Mouse (Mus musculus): Measurements from ENCODE around the gene 1700010I14Rik.
A peak's percentile ranks its signal among the peaks of the same experiment; 100 is the strongest.

1700010I14Rik gene

DNA sequence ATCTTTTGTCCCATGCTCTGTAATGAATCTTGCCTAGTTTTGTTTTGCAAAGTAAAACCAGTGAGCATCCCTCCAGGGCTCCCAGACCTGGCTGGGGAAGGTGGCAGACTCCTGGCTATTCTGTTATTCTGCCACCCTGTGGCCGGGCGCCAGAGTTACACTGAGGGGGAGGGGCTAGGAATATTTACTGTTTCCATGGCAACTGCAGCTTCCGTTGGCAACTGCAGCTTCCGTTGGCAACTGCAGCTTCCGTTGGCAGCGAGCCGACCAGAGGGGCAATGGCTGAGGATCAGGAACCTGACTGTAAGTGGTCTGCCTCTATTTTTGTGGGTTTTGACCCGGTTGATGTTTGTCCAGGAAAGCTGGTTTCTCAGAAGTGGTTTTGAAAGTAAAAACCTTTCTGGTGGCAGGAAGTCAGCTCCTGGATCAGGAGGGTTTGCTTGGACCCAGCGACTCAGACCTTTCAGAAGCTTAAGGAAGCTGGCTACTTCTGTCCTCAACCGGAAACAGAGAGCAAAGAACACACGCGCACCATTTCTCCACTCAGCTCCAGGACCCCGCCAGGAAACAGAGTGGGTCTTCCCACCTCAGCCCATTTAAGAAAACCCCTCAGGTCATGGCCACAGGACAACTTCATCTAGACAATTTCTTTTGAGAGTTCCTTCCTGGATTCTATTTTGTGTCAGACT is at the start of gene 1700010I14Rik:
1700010I14Rik (plus strand) TSS at position 215 of the 689 bp plus-strand sequence.
- ATAC-seq (ENCODE audit: low TSS enrichment), result peak; percentile 27

DNA sequence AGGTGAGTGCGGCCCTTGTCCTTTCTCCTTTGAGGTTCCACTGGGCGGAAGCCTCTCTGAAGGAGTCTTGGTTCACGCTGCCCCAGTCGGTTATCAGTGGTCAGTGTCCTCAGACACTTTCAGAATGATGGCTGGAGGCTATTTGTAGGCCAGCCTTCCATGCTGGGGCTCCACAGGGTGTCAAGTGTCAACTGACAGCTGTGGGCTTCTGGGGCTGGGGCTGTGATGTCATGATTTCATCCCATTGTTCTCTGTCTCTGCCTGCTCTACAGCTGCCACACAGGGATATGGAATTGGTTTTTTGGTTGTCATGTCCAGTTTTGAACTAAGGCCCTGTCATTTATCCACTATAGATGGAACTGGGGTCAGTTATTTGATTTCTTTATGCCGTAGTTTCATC is 36.5 kb upstream of the 1700010I14Rik start:
- ATAC-seq (ENCODE audit: low TSS enrichment), result no peak

DNA sequence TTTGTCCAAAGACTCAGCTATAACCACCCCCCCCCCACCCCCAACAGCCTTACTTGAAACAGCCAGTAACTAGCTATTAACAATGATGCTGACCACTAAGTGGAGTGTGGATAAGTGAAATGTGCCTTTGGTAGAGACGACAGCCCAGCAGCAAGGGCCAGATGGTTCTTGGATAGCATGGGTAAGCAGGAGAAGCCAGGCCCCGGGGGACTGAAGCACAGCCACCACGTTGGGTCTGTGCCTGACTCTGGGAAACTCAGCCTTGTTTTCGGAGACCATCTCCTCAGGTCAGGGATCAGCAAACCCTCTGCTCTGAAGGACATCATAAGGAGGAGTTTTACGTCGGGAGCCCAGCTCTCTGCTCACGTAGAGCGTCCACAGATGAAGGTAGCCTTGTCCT is 35.2 kb upstream of the 1700010I14Rik start:
- no peak for ATAC-seq (ENCODE audit: low TSS enrichment)

DNA sequence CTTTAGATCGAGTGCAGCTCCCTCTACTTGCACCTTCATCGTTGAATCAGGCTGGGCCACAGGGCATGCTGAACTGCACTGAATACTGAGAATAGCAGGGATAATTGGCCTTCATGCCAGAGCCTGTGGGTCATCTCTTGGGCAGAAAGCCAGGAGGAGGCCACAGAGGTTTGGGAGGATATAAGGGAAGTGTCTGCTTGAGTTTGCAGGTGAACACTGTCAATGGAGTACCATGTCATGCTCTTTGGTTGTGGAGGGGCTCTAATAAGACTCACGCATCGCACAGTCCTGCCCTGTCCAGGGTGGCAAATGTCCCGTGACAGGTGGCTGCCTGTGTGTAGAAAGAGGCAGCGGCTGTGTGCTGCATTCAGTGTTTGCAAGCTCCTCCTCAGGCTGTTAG is 30.0 kb upstream of the 1700010I14Rik start:
- no peak for ATAC-seq (ENCODE audit: low TSS enrichment)

DNA sequence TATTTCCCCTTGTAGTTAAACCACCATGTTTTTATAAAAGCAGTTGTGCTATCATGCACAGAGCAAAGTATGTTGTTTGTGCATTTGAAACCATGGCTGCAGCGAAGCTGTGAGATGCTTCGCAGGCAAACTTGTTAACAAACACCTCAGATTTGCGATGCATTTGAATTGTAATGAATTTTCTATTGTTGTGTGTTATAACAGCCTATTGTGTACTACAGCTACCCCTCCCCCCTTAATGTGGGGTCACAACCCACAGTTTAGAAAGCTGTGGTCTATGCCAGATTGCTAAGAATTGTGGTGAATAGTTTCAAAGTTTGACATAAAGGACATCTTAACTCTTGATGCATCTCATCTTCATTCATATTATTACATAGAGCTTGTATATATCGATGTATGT is 27.7 kb upstream of the 1700010I14Rik start:
- ATAC-seq (ENCODE audit: low TSS enrichment), result no peak

DNA sequence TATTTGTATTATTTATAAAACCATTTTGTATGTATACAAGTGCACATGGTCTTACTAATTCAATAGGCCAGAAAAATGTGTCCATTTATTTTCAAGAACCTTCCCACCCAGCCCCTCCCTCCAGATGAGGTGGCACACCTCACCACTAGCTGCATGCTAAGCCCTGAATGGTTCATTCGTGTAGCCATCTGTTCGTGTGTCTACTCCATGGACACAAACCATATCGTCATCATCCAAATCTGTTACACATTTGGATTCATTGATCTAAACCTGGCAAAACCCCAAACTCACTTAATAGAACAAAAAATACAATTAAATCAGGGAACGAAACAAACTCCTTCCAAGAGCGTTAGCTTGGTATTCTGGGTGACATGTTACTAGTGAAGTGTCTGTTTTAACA is 27.0 kb upstream of the 1700010I14Rik start:
- ATAC-seq (ENCODE audit: low TSS enrichment), result no peak

DNA sequence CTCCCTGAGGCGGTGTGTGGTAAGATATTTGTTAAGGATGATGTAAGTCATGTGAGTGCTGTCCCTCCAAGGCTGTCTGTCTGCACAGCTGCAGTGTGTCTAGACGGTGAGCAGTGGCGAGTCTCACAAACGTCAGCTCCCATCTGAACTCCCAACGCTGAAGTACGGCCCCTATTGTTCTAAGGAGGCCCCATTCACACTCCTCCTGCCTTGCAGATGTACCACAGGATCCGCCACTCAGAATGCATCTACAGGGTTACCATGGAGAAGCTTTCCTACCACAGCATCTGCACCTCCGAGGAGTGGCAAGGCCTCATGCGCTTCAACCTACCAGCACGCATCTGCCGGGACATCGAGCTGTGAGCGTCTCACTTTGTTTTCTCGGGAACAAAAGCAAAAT is 26.5 kb upstream of the 1700010I14Rik start:
- ATAC-seq (ENCODE audit: low TSS enrichment), result no peak

DNA sequence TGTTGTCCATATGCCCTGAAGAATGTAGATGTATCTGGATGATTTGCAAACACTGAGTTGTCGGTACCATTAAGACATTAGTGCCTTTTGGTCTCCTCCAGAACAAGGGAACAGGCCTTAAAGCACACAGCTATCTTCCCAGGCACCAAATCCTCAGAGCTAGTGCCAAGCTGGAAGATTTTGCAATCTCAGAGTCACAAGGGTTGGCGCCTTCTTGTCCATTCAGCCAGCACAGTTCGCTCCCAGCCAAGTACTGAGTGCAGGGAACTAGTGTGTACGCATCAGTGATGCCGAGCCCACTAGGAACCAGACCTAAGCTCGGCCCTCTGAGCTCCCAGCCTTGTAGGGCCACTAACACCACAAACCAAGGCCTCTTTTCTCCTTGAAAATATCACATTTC is 23.0 kb upstream of the 1700010I14Rik start:
- no peak for ATAC-seq (ENCODE audit: low TSS enrichment)

DNA sequence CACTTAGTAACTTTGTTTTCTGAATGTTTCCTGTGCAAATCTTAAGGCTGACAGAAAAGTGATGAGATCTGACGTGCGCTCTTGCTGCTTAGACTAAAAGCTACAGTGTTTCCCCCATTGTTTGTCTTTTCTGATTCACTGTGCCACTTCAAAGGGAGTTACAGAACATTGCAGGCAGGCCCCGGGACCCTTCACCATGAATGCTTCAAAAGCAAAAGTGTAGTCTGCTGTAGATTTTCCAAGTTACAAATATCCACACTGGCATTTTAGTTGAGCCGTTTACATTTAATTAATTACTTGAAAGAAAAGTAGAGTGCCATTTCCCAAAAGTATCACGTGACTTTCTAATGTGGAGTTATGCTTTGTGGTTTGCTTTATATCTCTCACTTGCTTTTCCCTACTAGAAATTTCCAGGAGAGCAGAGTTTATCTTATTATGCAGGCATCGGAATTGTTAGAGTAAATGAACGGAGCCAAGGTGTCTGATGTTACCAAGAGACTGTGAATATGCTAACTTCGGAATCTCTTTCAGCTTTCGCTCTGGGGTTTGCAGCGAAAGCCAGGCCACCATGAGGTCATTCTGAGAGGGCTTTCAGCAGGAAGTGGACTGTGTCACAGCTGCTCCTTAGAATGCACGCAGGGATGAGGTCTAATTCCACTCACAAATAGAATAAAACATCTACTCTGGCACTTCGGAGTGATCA is 15.8 kb upstream of the 1700010I14Rik start:
- ATAC-seq (ENCODE audit: low TSS enrichment), result no peak

DNA sequence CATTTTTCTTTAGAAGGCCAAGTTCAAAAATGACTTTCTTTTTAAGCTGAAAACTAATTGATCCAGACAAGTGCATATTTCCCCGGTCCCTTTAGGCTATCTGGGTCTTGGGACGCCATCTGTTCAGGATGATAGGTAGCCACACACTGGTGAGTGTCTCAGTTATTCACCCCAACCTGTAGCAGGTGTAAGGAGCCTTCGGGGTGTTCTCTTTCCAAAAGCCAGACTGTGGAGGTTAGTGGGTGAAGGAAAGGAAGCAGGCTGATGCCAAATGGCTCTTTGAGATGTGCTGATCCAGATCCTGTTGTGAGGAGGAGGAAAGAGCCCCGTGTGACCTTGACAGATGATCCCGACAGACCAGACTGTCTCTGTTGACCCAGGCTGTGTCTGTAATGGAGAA is 14.8 kb upstream of the 1700010I14Rik start:
- ATAC-seq (ENCODE audit: low TSS enrichment), result no peak

DNA sequence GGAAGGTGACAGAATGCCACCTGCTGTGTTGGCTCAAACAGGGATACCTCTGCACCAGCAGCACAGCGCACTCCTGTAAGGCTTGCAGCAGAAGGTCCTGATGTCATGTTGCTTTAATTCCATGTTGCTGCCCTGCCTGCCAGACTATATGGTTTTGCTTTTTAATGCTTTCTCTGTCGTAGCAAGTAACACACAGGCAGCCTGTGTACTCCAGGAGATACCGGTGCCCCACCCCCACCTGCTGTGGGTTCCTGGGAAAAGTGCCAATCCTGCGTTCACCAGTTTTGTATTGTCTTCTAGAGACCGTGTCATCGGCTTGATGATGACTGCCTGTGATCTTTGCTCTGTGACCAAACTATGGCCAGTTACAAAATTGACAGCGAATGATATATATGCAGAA is 13.7 kb upstream of the 1700010I14Rik start:
- ATAC-seq (ENCODE audit: low TSS enrichment), result no peak

DNA sequence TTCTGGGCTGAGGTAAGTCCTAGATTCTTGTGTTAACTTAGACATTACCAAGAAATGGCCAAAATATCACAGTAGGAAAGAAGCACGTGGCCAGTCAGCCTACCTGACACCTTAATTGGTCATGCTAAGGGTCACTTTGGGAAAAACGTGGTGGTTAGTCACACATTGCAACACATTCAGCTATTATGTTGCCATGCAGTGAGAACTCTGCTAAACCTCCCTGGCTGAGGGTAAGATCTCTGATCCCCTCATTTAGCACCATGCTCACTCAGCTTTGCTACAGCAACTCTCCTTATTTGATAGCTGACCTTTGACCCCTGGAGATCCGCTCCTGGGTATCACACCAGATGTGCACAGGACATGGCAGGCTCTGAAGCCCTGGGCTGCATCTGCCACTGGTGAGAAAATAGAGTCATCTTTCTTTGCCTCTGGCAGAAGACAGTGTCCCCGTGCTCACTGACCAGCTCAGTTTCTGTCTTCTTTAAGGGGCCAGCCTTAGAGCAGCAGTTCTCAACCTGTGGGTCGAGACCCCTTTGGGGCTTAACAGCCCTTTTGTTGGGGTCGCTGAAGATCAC is 13.2 kb upstream of the 1700010I14Rik start:
- no peak for ATAC-seq (ENCODE audit: low TSS enrichment)

DNA sequence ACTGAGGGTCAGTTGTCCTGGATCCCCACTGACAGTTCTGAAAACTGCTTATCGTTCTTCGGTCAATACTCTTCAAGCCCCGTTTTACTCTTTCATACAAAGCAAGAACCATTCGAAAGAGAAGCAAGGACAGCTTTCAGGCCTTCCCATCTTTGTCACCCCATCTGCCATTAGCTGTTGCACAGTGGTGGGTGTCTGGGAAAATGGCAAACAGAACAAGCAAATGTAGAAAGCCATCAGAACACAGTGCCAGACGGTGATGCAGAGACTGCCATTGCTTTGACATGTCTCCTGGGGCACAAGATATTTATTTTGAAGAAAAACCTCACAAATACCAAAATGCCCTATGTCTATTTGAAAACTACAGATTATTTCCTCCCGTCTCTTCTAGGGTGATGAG is 11.4 kb upstream of the 1700010I14Rik start:
- ATAC-seq (ENCODE audit: low TSS enrichment), result no peak

DNA sequence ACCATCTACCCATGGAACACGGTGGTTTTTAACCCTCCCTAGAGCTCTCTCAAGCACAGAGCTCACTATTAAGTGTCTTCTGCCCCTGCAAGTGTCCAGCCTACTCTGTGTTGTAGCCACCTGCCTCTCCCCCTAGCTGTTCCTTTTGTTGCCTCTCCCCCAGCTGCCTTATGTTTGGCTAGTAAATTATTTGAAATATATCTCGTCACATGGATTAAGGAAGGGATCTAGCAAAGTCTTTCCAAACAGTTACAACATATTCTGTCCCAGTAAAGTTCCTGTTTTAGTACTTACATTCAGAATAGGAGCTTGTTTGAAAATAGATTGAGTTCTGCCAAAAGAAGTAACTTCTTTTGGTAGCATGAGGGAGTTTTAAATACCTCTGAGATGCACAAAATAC is 10.9 kb upstream of the 1700010I14Rik start:
- peak; percentile 44; the same call in 1 of the 2 replicates for ATAC-seq (ENCODE audit: low TSS enrichment)

DNA sequence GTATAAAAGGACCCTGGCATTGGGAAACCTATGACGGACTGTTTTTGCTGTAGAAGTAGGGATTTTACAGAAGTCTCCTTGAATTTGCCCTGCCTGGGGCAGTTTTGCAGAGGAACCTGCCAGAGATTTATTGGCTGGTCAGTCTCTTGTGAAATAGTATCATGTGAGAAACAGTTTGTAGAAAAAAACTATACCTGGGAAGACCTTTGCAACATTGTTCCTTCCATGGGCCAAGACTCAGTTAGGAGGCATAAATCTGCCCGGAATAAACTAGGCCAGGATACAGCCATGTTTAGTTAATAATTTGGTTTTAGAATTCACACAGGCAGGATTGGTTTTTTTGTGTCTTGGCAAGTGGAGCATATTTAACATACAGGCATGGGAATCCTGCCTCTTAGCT is 4.6 kb upstream of the 1700010I14Rik start:
- ATAC-seq (ENCODE audit: low TSS enrichment), result no peak

DNA sequence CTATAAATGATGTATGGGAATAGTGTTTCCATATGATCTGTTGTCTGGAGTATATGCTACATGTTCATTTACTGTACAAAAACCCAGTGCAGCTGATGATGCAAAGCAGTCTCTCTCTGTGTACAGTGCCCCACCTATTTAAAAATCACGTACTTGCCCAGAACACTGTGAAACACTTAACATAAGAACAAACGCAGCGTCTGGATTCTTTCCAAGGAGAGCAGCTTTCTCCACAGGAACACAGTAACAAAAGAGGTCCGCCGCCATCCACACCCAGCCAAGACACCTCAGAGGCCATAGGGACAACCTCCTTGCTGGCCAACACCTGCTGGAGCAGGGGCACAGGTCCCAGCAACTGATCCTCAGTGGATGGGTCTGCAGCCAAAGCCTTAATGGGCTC is 2.4 kb upstream of the 1700010I14Rik start:
- ATAC-seq (ENCODE audit: low TSS enrichment), result no peak

DNA sequence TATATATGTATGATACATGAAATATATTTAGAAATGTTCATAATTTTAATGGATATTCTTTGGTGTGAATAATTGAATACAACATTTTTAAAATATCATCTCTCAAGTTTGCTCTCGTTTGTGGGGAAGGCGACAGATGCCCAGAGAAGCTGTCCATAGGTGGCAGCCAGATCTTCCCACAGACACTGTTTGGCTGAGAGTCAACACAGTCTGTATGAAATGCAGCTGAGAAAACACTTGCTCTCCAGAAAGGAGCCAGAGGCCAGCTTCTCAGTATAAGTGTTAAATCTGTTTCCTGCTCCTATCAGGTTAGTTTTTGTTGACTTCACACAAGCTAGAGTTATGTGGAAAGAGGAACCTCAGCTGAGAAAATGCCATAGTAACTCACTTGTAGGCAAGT is 1.6 kb upstream of the 1700010I14Rik start:
- ATAC-seq (ENCODE audit: low TSS enrichment), result peak; percentile 67

DNA sequence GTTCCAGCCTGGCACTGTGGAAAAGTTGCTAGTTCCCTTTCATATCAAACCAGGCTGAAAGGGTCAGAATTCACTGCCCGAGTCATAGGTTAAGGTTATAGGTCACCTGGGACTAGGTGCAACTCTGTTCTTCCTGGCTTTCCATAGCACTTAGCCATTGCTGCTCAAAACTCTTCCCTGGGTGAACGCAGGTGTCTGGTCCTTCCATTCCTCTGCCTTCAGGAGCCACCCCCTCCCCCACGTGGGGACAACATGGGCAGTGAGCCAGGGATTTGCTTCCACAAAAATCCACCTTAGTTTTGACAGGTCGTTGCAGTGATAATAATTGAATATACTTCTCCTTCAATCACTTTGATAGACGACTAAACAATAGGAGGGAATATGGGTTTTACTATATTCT is 764 bp upstream of the 1700010I14Rik start:
- no peak for ATAC-seq (ENCODE audit: low TSS enrichment)

DNA sequence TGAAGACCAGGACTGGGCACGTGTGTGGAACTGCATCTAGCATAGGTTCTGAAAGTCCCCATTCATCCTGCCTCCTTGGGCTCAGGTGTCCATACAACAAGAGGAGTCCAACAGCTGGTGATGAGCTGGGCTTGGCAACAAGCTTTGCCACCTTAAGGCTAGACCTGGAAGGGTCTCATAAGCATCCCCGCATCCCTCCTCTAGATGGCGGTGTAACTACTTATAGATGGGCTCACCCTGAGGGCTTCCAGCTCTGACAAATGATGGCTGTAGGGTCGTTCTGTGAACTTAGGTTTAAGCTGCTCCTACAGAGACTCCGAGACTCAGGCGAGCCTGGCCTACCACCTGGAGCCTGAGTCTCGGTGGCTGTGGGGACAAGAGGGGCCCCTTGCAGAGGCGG is 3.0 kb downstream of the 1700010I14Rik start:
- no peak for ATAC-seq (ENCODE audit: low TSS enrichment)

DNA sequence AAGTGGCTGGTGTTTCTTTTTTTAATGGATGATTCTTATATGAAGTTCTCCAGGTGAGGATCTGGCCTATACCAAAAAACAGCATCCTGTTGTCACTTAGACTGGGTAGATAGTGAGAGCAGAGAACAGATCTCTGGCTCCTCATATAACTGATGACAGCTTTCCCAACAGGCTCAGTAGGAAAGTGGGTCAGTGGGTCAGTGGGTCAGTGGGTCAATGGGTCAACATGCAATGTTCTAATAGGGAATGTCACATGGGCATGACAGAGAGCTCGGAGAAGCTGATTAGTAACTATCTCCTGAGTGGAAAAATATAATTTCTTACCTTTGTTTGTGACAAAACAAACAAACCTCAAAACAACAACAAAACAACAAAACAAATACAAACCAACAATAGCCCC is 7.2 kb downstream of the 1700010I14Rik start:
- no peak for ATAC-seq (ENCODE audit: low TSS enrichment)

DNA sequence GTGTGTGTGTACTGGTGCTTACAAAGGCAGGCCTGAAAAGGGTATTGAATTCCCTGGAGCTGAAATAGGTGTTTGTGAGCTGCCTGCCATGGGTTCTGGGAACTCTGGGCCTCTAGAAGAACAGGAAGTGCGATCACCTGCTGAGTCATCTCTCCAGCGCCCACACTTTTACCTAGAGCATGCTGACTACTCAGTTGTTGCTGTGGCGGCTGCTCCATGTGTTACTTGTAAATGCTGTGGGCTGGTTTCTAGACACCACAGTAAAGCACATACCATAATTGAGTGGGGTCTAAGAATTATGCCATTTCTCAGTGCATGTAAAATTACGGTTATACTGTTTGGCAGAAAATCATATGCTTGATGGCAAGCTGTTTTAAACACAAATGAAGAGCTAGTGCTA is 14.3 kb downstream of the 1700010I14Rik start:
- peak; percentile 97 for ATAC-seq (ENCODE audit: low TSS enrichment)

DNA sequence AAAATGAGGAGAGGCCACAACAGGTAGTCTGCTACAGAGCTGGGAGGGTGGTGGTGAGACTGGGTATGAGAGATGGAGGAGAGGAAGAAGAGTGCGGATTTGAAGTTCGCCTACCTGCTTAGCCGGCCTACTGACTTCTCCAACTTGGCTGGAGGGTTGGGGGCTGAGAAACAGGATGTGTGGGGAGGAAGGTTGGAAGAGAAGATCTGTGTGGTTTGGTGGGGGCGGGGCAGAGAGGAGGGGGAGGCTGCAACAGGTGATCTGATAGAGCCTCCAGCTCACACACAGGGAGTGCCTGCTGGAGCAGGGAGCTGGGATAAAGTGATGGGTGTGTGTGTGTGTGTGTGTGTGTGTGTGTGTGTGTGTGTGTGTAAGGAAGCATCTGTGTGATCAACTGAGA is 16.4 kb downstream of the 1700010I14Rik start:
- no peak for ATAC-seq (ENCODE audit: low TSS enrichment)

DNA sequence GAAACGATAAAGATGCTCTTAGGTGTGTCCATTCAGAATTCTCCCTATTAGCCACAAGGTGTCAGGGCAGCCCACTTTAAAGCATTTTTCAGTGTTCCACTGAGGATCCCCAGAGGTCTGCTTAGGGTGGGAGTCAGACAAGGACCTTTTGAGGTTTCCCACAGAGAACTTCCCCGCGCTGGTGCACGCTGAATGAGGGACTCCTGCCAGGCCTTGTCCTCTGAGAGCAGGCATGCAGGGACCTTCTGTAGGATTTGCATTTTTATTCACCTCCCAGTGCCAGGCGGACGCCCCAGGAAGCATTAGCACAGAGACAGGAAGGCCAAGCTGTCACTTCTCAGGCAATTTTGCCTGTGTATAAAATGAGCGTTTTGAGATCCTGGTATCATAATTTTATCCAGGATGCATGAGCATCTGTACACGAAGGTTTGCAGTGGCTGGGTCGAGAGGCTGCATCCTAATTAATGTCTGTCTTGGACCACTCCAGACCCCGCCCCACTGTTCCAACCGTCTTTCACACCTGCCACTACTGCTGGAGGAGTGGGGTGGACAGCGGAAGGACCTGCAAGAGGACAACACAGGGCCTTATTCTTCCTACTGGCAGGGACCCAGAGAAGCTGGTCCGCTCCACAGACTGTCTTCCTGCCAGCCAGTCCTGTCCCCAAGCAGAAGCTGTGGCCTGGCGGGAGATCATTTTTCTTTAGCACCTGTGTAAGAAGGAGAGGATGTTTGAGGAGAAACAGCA is 35.2 kb downstream of the 1700010I14Rik start:
- no peak for ATAC-seq (ENCODE audit: low TSS enrichment)
